Mouse (Mus musculus): ENCODE measurements around the gene Cstf3. TPM values are rescaled to one million over a fixed set of nuclear protein-coding genes. Genes with fewer than 3 reads are reported as not detected.

The Cstf3 gene
- total RNA-seq, 2 experiments from 2014 or later: 29.3 to 35.5 TPM

- ATAC-seq (replicated peaks; ENCODE audit: low FRiP score, poor library complexity, severe bottlenecking): no peak
Measured at GRCm38 (mm10) chr2:104595063-104595462, 4.7 kb downstream of the Cstf3 start.

- no peak for ATAC-seq (replicated peaks; ENCODE audit: low FRiP score, poor library complexity, severe bottlenecking)
Measured at GRCm38 (mm10) chr2:104603431-104603830, 13.1 kb downstream of the Cstf3 start.

- ATAC-seq (replicated peaks; ENCODE audit: low FRiP score, poor library complexity, severe bottlenecking): no peak
Measured at GRCm38 (mm10) chr2:104604718-104605117, 14.4 kb downstream of the Cstf3 start.

- ATAC-seq (replicated peaks; ENCODE audit: low FRiP score, poor library complexity, severe bottlenecking): no peak
Measured at GRCm38 (mm10) chr2:104605560-104605959, 15.2 kb downstream of the Cstf3 start.

GRCm38 (mm10) chr2:104614786-104615185, 24.5 kb downstream of the Cstf3 start:
- no peak for ATAC-seq (replicated peaks; ENCODE audit: low FRiP score, poor library complexity, severe bottlenecking)

- no peak for ATAC-seq (replicated peaks; ENCODE audit: low FRiP score, poor library complexity, severe bottlenecking)
Measured at GRCm38 (mm10) chr2:104615985-104616711, 25.8 kb downstream of the Cstf3 start.

- ATAC-seq (replicated peaks; ENCODE audit: low FRiP score, poor library complexity, severe bottlenecking): no peak
Measured at GRCm38 (mm10) chr2:104658659-104659058, 68.3 kb downstream of the Cstf3 start.

GRCm38 (mm10) chr2:104663372-104664100, 73.2 kb downstream of the Cstf3 start:
- ATAC-seq (replicated peaks; ENCODE audit: low FRiP score, poor library complexity, severe bottlenecking): no peak

- no peak for ATAC-seq (replicated peaks; ENCODE audit: low FRiP score, poor library complexity, severe bottlenecking)
Measured at GRCm38 (mm10) chr2:104669122-104669804, 78.9 kb downstream of the Cstf3 start.

GRCm38 (mm10) chr2:104671724-104672123, 81.4 kb downstream of the Cstf3 start:
- no peak for ATAC-seq (replicated peaks; ENCODE audit: low FRiP score, poor library complexity, severe bottlenecking)

GRCm38 (mm10) chr2:104677326-104677725, 87.0 kb downstream of the Cstf3 start:
- no peak for ATAC-seq (replicated peaks; ENCODE audit: low FRiP score, poor library complexity, severe bottlenecking)

GRCm38 (mm10) chr2:104684771-104685170, 94.4 kb downstream of the Cstf3 start:
- ATAC-seq (replicated peaks; ENCODE audit: low FRiP score, poor library complexity, severe bottlenecking): no peak

GRCm38 (mm10) chr2:104685418-104685817, 95.1 kb downstream of the Cstf3 start:
- peak; percentile 73 for ATAC-seq (replicated peaks; ENCODE audit: low FRiP score, poor library complexity, severe bottlenecking)

GRCm38 (mm10) chr2:104687261-104687660, 96.9 kb downstream of the Cstf3 start:
- no peak for ATAC-seq (replicated peaks; ENCODE audit: low FRiP score, poor library complexity, severe bottlenecking)

- ATAC-seq (replicated peaks; ENCODE audit: low FRiP score, poor library complexity, severe bottlenecking): no peak
Measured at GRCm38 (mm10) chr2:104688321-104688720, 98.0 kb downstream of the Cstf3 start.

GRCm38 (mm10) chr2:104688724-104689123, 98.4 kb downstream of the Cstf3 start:
- ATAC-seq (replicated peaks; ENCODE audit: low FRiP score, poor library complexity, severe bottlenecking): no peak

GRCm38 (mm10) chr2:104690720-104691119, 100.4 kb downstream of the Cstf3 start:
- no peak for ATAC-seq (replicated peaks; ENCODE audit: low FRiP score, poor library complexity, severe bottlenecking)

- ATAC-seq (replicated peaks; ENCODE audit: low FRiP score, poor library complexity, severe bottlenecking): no peak
Measured at GRCm38 (mm10) chr2:104692551-104692950, 102.2 kb downstream of the Cstf3 start.

GRCm38 (mm10) chr2:104699659-104700058, 109.3 kb downstream of the Cstf3 start:
- ATAC-seq (replicated peaks; ENCODE audit: low FRiP score, poor library complexity, severe bottlenecking): no peak

GRCm38 (mm10) chr2:104703158-104703557, 112.8 kb downstream of the Cstf3 start:
- ATAC-seq (replicated peaks; ENCODE audit: low FRiP score, poor library complexity, severe bottlenecking): no peak

- no peak for ATAC-seq (replicated peaks; ENCODE audit: low FRiP score, poor library complexity, severe bottlenecking)
Measured at GRCm38 (mm10) chr2:104704355-104704754, 114.0 kb downstream of the Cstf3 start.
